Mouse (Mus musculus) neural tube, embryonic 13.5 days (tissue): ENCODE measurements around the gene Hsd11b2. TPM values are rescaled to one million over a fixed set of nuclear protein-coding genes. Genes with fewer than 3 reads are reported as not detected.

Source experiments
- ATAC-seq: fragments of 200-750 bp; cut with Nextera tagmentation; 2 replicates; pipeline ENCODE4 v1.8.0; 2017; ENCODE audit warnings: low read depth, mild to moderate bottlenecking, moderate TSS enrichment, moderate library complexity
- H3K27ac ChIP-seq: fragments of 300-500 bp; sonication (generic); replicated peaks from 2 replicates; pipeline ENCODE4 v1.5.1; 2015; ENCODE audit warnings: moderate library complexity, mild to moderate bottlenecking, inconsistent platforms
- H3K27me3 ChIP-seq: fragments of 300-500 bp; sonication (generic); 2 replicates; pipeline ENCODE4 v1.6.1; 2015; ENCODE audit warnings: mild to moderate bottlenecking, inconsistent platforms
- H3K36me3 ChIP-seq: fragments of 300-500 bp; sonication (generic); 2 replicates; pipeline ENCODE4 v1.6.1; 2015; ENCODE audit warnings: mild to moderate bottlenecking, inconsistent platforms
- H3K4me1 ChIP-seq: fragments of 300-500 bp; sonication (generic); replicated peaks from 2 replicates; pipeline ENCODE4 v1.6.1; 2015; ENCODE audit warnings: inconsistent platforms
- H3K4me2 ChIP-seq: fragments of 300-500 bp; sonication (generic); 2 replicates; pipeline ENCODE4 v1.6.1; 2015; ENCODE audit warnings: inconsistent platforms, mild to moderate bottlenecking, moderate library complexity
- H3K4me3 ChIP-seq: fragments of 300-500 bp; sonication (generic); 2 replicates; pipeline ENCODE4 v1.5.1; 2015; ENCODE audit warnings: mild to moderate bottlenecking, inconsistent platforms
- H3K9ac ChIP-seq: fragments of 300-500 bp; sonication (generic); 2 replicates; pipeline ENCODE4 v1.6.1; 2015; ENCODE audit warnings: moderate library complexity, mild to moderate bottlenecking, inconsistent platforms
- H3K9me3 ChIP-seq: fragments of 300-500 bp; sonication (generic); 2 replicates; pipeline ENCODE4 v1.6.1; 2016; ENCODE audit warnings: inconsistent platforms
- WGBS: fragments of 180-500 bp; shearing (Covaris S2); methylation state at CpG from one replicate; pipeline ENCODE4 v1.1.7; 2015; 5-methylcytosine and 5-hydroxymethylcytosine counted together
- polyA plus RNA-seq: library from polyadenylated mRNA; unstranded; fragments of >200 nt; fragmentation: Nextera tagmentation; extraction: Ambion mirVana; gene quantifications from 2 replicates; pipeline ENCODE4 v1.2.1, GENCODE M21; 2015

The Hsd11b2 gene
- polyA plus RNA-seq, 1 experiment from 2014 or later, result 5.5 TPM

- no peak overlapping the region for H3K9ac ChIP-seq
- H3K4me3 ChIP-seq, result no peak overlapping the region
- H3K4me1 ChIP-seq, result peaks cover 16% of the 10 kb centered on the region; the same call in 1 of the 2 replicates
- peaks cover 73% of the 10 kb centered on the region for H3K36me3 ChIP-seq
- 55% methylated on average over 2 of the region's 2 CpGs for WGBS
- no peak for ATAC-seq
- H3K27ac ChIP-seq, result no peak overlapping the region
- H3K9me3 ChIP-seq, result no peaks in the 10 kb centered on the region
- H3K4me2 ChIP-seq, result no peak overlapping the region
- H3K27me3 ChIP-seq, result no peaks in the 10 kb centered on the region
These were observed 14.9 kb downstream of the Hsd11b2 start for GRCm38 (mm10) chr8:105533439-105533838.

GRCm38 (mm10) chr8:105533892-105534329 lies 15.4 kb downstream of the Hsd11b2 start:
- Histone ChIP-seq H3K4me2 (no peak overlapping the region), H3K9me3 (no peaks in the 10 kb centered on the region), H3K36me3 (peaks cover 73% of the 10 kb centered on the region), H3K27me3 (no peaks in the 10 kb centered on the region), H3K4me1 (peaks cover 16% of the 10 kb centered on the region; the same call in 1 of the 2 replicates), H3K27ac (no peak overlapping the region), H3K4me3 (no peak overlapping the region), H3K9ac (no peak overlapping the region)
- ATAC-seq, result peak; percentile 54; the same call in 1 of the 2 replicates
- 0% methylated on average over 1 of the region's 1 CpGs for WGBS

GRCm38 (mm10) chr8:105536546-105536945 lies 18.0 kb downstream of the Hsd11b2 start:
- WGBS, result 93% methylated on average over 3 of the region's 3 CpGs
- Histone ChIP-seq H3K4me3 (no peak overlapping the region), H3K9ac (no peak overlapping the region), H3K4me1 (peaks cover 7% of the 10 kb centered on the region; the same call in 1 of the 2 replicates), H3K9me3 (no peaks in the 10 kb centered on the region), H3K4me2 (no peak overlapping the region), H3K27me3 (no peaks in the 10 kb centered on the region), H3K36me3 (peaks cover 59% of the 10 kb centered on the region), H3K27ac (no peak overlapping the region)
- no peak for ATAC-seq

- ATAC-seq, result no peak
- Histone ChIP-seq H3K4me3 (no peak overlapping the region), H3K4me2 (no peak overlapping the region), H3K9ac (no peak overlapping the region), H3K36me3 (peaks cover 61% of the 10 kb centered on the region), H3K27ac (no peak overlapping the region), H3K27me3 (no peaks in the 10 kb centered on the region), H3K9me3 (no peaks in the 10 kb centered on the region), H3K4me1 (peaks cover 7% of the 10 kb centered on the region; the same call in 1 of the 2 replicates)
- WGBS, result 92% methylated on average over 6 of the region's 6 CpGs
These were observed 18.6 kb downstream of the Hsd11b2 start for GRCm38 (mm10) chr8:105537011-105537677.

GRCm38 (mm10) chr8:105538940-105539339 lies 20.4 kb downstream of the Hsd11b2 start:
- H3K36me3 ChIP-seq, result peaks cover 60% of the 10 kb centered on the region
- peaks cover 4% of the 10 kb centered on the region for H3K4me1 ChIP-seq
- no peak overlapping the region for H3K4me3 ChIP-seq
- no peaks in the 10 kb centered on the region for H3K9me3 ChIP-seq
- no peaks in the 10 kb centered on the region for H3K27me3 ChIP-seq
- no peak overlapping the region for H3K4me2 ChIP-seq
- ATAC-seq, result no peak
- no peak overlapping the region for H3K9ac ChIP-seq
- 87% methylated on average over 4 of the region's 4 CpGs for WGBS
- H3K27ac ChIP-seq, result no peak overlapping the region

- WGBS, result 91% methylated on average over 3 of the region's 3 CpGs
- no peak overlapping the region for H3K27ac ChIP-seq
- H3K4me2 ChIP-seq, result no peak overlapping the region
- no peak overlapping the region for H3K9ac ChIP-seq
- no peaks in the 10 kb centered on the region for H3K9me3 ChIP-seq
- ATAC-seq, result no peak
- H3K4me1 ChIP-seq, result peaks cover 24% of the 10 kb centered on the region
- no peaks in the 10 kb centered on the region for H3K27me3 ChIP-seq
- peaks cover 34% of the 10 kb centered on the region for H3K36me3 ChIP-seq
- H3K4me3 ChIP-seq, result no peak overlapping the region
These were observed 23.6 kb downstream of the Hsd11b2 start for GRCm38 (mm10) chr8:105542032-105542656.

- no peak overlapping the region for H3K9ac ChIP-seq
- H3K9me3 ChIP-seq, result no peaks in the 10 kb centered on the region
- no peak overlapping the region for H3K4me2 ChIP-seq
- ATAC-seq, result no peak
- 92% methylated on average over 2 of the region's 2 CpGs for WGBS
- no peaks in the 10 kb centered on the region for H3K27me3 ChIP-seq
- no peak overlapping the region for H3K4me3 ChIP-seq
- peaks cover 24% of the 10 kb centered on the region for H3K4me1 ChIP-seq
- H3K27ac ChIP-seq, result no peak overlapping the region
- peaks cover 27% of the 10 kb centered on the region for H3K36me3 ChIP-seq
These were observed 24.3 kb downstream of the Hsd11b2 start for GRCm38 (mm10) chr8:105542808-105543207.

GRCm38 (mm10) chr8:105543703-105544102 lies 25.1 kb downstream of the Hsd11b2 start:
- Histone ChIP-seq H3K9ac (no peak overlapping the region), H3K27ac (no peak overlapping the region), H3K4me1 (peaks cover 24% of the 10 kb centered on the region), H3K36me3 (peaks cover 19% of the 10 kb centered on the region), H3K9me3 (no peaks in the 10 kb centered on the region), H3K4me2 (no peak overlapping the region), H3K4me3 (no peak overlapping the region), H3K27me3 (no peaks in the 10 kb centered on the region)
- ATAC-seq, result no peak
- 72% methylated on average over 1 of the region's 1 CpGs for WGBS

- no peak for ATAC-seq
- H3K4me2 ChIP-seq, result no peak overlapping the region
- H3K9ac ChIP-seq, result no peak overlapping the region
- peaks cover 10% of the 10 kb centered on the region for H3K36me3 ChIP-seq
- WGBS, result 62% methylated on average over 7 of the region's 7 CpGs
- H3K27ac ChIP-seq, result no peak overlapping the region; the same call in 1 of the 2 replicates
- H3K9me3 ChIP-seq, result no peaks in the 10 kb centered on the region
- H3K4me1 ChIP-seq, result peaks cover 24% of the 10 kb centered on the region
- no peak overlapping the region for H3K4me3 ChIP-seq
- no peaks in the 10 kb centered on the region for H3K27me3 ChIP-seq
These were observed 26.1 kb downstream of the Hsd11b2 start for GRCm38 (mm10) chr8:105544544-105545205.

- 78% methylated on average over 3 of the region's 3 CpGs for WGBS
- H3K4me1 ChIP-seq, result peaks cover 24% of the 10 kb centered on the region
- H3K9ac ChIP-seq, result no peak overlapping the region
- no peak for ATAC-seq
- H3K4me3 ChIP-seq, result no peak overlapping the region
- H3K4me2 ChIP-seq, result no peak overlapping the region
- no peak overlapping the region; the same call in 1 of the 2 replicates for H3K27ac ChIP-seq
- H3K36me3 ChIP-seq, result peaks cover 10% of the 10 kb centered on the region
- H3K27me3 ChIP-seq, result no peaks in the 10 kb centered on the region
- H3K9me3 ChIP-seq, result no peaks in the 10 kb centered on the region
These were observed 26.7 kb downstream of the Hsd11b2 start for GRCm38 (mm10) chr8:105545249-105545648.

GRCm38 (mm10) chr8:105546384-105547350 lies 28.1 kb downstream of the Hsd11b2 start:
- Histone ChIP-seq H3K4me1 (peaks cover 24% of the 10 kb centered on the region), H3K27ac (no peak overlapping the region), H3K9ac (no peak overlapping the region), H3K4me3 (no peak overlapping the region), H3K4me2 (no peak overlapping the region), H3K9me3 (no peaks in the 10 kb centered on the region), H3K36me3 (peaks cover 6% of the 10 kb centered on the region), H3K27me3 (no peaks in the 10 kb centered on the region)
- ATAC-seq, result no peak
- WGBS, result 85% methylated on average over 6 of the region's 6 CpGs
